Mouse (Mus musculus) activated CD4-positive, CD25-positive, alpha-beta regulatory T cell (primary cell): ENCODE results near the gene Il23a. TPM values are rescaled to one million over a fixed set of nuclear protein-coding genes. Genes with fewer than 3 reads are reported as not detected.

ENCODE experiments used
- polyA plus RNA-seq, 2 experiments: library from polyadenylated mRNA; unstranded; fragments of 100-300 nt; shearing (Covaris generic); gene quantifications; one replicate each; pipeline ENCODE4 v1.2.1; 2017

Il23a gene
- polyA plus RNA-seq: under 1 TPM in 1 of 2 experiments, not detected in 1; 0.14 TPM

GRCm38 (mm10) chr10:128298702-128299171 is at the start of gene Il23a:
Il23a (minus strand) TSS chr10:128298752.

GRCm38 (mm10) chr10:128337306-128338181 is 39.0 kb upstream of the Il23a start, which contains the start of gene Cs:
Cs (plus strand) TSS chr10:128337734.

GRCm38 (mm10) chr10:128322141-128323108 is 23.9 kb upstream of the Il23a start, which contains the start of gene Cnpy2:
Cnpy2 (plus strand) TSS chr10:128322459.

GRCm38 (mm10) chr10:128303126-128304021 is 4.8 kb upstream of the Il23a start, which contains the start of gene Pan2:
Pan2 (plus strand) TSS chr10:128303335.

GRCm38 (mm10) chr10:128270287-128270841 is 28.2 kb downstream of the Il23a start, which contains the start of gene Stat2:
Stat2 (plus strand) TSS chr10:128270559.

GRCm38 (mm10) chr10:128268371-128268770 is 30.2 kb downstream of the Il23a start, which contains the start of gene Apof:
Apof (plus strand) TSS chr10:128268671.

GRCm38 (mm10) chr10:128253677-128254255 is 44.8 kb downstream of the Il23a start, which contains the start of gene Apon:
Apon (plus strand) TSS chr10:128254096.

Other genes with a start within 250 kb of the Il23a start
- gene Ptges3, start 239.8 kb downstream of the Il23a start, polyA plus RNA-seq: 10 to 100 TPM; 92.6 to 99.4 TPM
- 1,000 to 10,000 TPM; 1,203 to 1,225 TPM for gene Atp5b, start 215.5 kb downstream of the Il23a start, polyA plus RNA-seq
- 10 to 100 TPM; 52.9 to 72.5 TPM for gene Baz2a, start 207.2 kb downstream of the Il23a start, polyA plus RNA-seq
- gene Rbms2, start 118.5 kb downstream of the Il23a start, polyA plus RNA-seq: 10 to 100 TPM; 21.7 to 29.0 TPM
- under 1 TPM; 0.18 to 0.33 TPM for gene Gls2, start 104.3 kb downstream of the Il23a start, polyA plus RNA-seq
- gene Spryd4, start 86.9 kb downstream of the Il23a start, polyA plus RNA-seq: 10 to 100 TPM; 11.3 to 17.9 TPM
- gene Mip, start 72.9 kb downstream of the Il23a start, polyA plus RNA-seq: not detected
- 10 to 100 TPM; 17.0 to 20.1 TPM for gene Timeless, start 66.7 kb downstream of the Il23a start, polyA plus RNA-seq
- gene Apon, start 44.7 kb downstream of the Il23a start, polyA plus RNA-seq: under 1 TPM in 1 of 2 experiments, not detected in 1; 0.14 TPM
- not detected for gene Apof, start 30.1 kb downstream of the Il23a start, polyA plus RNA-seq
- 10 to 100 TPM; 57.7 to 94.2 TPM for gene Stat2, start 28.2 kb downstream of the Il23a start, polyA plus RNA-seq
- 10 to 100 TPM; 32.7 to 39.5 TPM for gene Pan2, start 4.6 kb upstream of the Il23a start, polyA plus RNA-seq
- 100 to 1,000 TPM in 1 of 2 experiments, 10 to 100 TPM in 1; 96.0 to 137 TPM for gene Cnpy2, start 23.7 kb upstream of the Il23a start, polyA plus RNA-seq
- gene Cs, start 39.0 kb upstream of the Il23a start, polyA plus RNA-seq: 100 to 1,000 TPM; 162 to 168 TPM
- gene Coq10a, start 70.2 kb upstream of the Il23a start, polyA plus RNA-seq: 10 to 100 TPM; 34.4 to 35.4 TPM
- gene Ankrd52, start 78.4 kb upstream of the Il23a start, polyA plus RNA-seq: 1 to 10 TPM; 8.2 to 9.5 TPM
- gene Slc39a5, start 102.5 kb upstream of the Il23a start, polyA plus RNA-seq: under 1 TPM; 0.24 to 0.72 TPM
- gene Nabp2, start 112.7 kb upstream of the Il23a start, polyA plus RNA-seq: 100 to 1,000 TPM; 109 to 121 TPM
- gene Rnf41, start 112.9 kb upstream of the Il23a start, polyA plus RNA-seq: 10 to 100 TPM; 28.9 to 37.8 TPM
- 100 to 1,000 TPM in 1 of 2 experiments, 10 to 100 TPM in 1; 97.3 to 105 TPM for gene Smarcc2, start 160.5 kb upstream of the Il23a start, polyA plus RNA-seq
- 1,000 to 10,000 TPM; 1,605 to 1,940 TPM for gene Myl6, start 195.4 kb upstream of the Il23a start, polyA plus RNA-seq
- 1 to 10 TPM; 2.8 to 4.1 TPM for gene Myl6b, start 199.9 kb upstream of the Il23a start, polyA plus RNA-seq
- gene Esyt1, start 227.1 kb upstream of the Il23a start, polyA plus RNA-seq: 100 to 1,000 TPM; 152 to 259 TPM
- 10 to 100 TPM; 14.8 to 21.0 TPM for gene Zc3h10, start 249.0 kb upstream of the Il23a start, polyA plus RNA-seq